Mouse (Mus musculus) right cerebral cortex, postnatal 14 days (tissue): ENCODE measurements at regions not wholly inside any gene's neighbourhood (a gene's known extent, or its start where the extent isn't known, plus 50 kb on each side); places are given as distances from the start of the nearest gene placed in this dataset.

ENCODE experiments used
- DNase-seq: peaks from one replicate; pipeline ENCODE4 v3.0.0; 2022

DNA sequence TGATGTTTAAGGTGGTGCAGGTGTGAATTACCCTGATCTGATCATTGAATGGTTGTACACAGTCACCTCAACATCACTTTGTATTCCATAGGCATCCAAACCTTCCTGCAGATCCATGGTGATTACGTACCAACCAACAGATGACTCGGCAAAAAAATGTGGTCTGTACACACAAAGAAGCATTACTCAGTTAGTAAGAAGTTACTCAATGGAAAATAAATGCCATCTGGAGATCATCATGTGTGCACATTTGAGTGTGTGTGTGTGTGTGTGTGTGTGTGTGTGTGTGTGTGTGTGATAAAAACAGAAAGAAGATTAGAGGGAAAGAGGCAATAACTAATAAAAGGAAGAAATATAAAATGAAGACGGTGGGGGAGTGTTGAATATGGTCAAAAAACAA is 1512.2 kb upstream of the Gm6569 start:
- no peak for DNase-seq

DNA sequence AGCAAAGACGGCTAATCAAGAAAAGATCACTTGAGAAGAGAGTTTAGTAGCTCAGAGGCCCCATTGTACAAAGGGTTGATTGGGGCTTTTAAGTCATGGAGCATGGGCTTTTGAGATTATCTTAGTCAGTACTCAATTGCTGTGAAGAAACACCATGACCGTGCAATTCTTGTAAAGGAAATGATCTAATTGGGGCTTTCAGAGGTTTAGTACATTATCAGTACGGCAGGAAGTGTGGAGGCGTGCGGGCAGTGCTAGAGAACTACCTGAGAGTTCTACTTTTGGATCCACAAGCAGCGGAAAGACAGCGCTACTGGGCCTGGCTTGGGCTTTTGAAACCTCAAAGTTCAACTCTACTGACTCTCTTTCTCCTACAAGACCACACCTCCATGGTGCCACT is 1511.2 kb upstream of the Gm6569 start:
- no peak for DNase-seq

DNA sequence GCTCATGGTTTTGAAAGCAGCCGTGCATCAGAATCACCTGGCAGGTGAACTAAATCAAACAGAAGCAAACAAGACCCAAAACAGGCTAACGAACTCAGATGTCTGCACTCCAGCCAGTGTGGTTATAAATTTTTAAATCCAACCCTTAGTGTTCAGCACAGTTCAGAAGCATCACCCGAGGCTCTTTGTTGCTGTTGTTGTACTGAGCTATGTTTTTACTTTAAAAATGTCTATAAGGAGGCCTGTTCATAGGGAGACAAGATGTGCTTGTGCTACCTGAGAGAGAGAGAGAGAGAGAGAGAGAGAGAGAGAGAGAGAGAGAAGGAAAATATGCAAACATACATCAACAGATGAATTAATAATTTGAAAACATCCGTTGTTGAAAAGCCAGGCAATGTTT is 1503.1 kb upstream of the Gm6569 start:
- DNase-seq: no peak

- no peak for DNase-seq
These were observed 1499.9 kb upstream of the Gm6569 start for GRCm38 (mm10) chr15:72334497-72334896.

GRCm38 (mm10) chr15:72339629-72340028 is 1494.7 kb upstream of the Gm6569 start:
- no peak for DNase-seq

DNA sequence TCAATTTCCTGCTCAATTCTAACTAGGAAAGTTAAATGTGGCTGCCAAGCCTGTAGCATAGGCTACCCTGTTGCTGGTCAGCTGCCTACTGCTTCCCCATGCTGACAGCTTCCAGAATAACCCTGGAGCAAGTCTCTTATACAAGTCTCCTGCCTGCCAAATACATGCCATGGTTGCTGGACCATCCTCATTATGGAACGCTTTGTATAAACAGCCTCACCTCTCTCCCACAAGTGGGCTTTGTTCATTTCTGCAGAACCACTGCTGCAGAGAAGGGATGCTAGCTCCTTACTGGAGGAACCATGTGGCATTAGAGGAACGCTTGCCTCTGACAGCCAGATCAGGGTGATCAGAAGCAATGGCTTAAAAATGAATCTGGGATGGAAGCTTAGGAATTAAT is 1492.4 kb upstream of the Gm6569 start:
- no peak for DNase-seq

GRCm38 (mm10) chr15:72342504-72342903 is 1491.9 kb upstream of the Gm6569 start:
- no peak for DNase-seq

GRCm38 (mm10) chr15:72343794-72344193 is 1490.6 kb upstream of the Gm6569 start:
- no peak for DNase-seq

DNA sequence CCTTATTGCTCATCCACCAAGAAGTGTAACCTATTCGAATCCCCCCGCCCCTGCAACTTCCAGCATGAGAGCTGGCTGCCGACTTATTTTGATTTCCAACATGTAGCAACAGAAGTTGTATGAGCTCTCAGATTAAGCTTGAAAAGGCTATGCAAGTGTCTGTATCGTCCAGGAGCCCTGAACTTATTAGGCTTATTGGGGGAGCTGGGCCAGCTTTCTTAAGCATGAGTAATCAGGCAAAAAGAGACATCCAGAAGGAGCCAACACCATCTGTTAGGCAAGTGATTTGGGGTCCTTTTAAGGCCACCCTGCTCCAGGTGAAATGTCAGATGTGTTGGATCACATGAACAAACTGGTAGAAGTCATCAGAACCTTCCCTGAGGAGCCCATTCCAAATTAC is 1481.0 kb upstream of the Gm6569 start:
- DNase-seq: no peak

DNA sequence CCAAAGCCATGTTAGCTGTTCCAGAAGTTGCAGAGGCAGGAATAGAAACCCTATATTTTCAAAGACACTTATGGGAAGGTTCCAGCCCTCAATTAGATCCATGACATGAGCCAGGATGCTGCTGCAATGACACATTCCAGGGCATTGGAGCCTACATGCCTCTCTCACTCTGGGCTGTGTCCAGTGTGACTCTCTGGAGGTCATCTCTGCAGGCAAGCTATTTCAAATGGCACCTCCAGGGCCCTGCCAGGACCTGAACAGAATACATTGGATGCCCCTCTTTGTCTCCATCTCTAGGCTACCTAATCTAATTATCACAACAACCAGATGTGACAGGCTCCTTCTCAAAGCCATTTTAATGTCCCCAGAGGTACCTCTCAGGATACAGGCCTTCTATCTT is 1478.7 kb upstream of the Gm6569 start:
- DNase-seq: no peak

DNA sequence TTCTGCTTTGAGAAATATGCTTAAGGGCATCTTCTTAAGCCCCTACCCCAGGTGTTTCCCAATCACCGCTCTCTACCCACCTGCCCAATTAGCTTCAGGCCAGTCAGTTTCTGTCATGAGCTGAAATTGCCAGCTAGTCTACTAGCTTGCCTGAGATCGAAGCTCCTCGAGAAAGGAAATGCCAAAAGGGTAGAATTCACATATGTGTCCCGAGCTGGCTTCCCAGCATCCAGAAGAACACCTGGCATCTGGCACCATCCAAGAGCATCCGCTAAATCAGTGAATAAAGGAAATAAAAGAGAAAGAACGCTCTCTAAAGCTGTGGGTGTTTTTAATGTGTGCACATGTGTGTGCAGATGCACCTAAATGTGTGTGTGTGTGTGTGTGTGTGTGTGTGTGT is 1474.7 kb upstream of the Gm6569 start:
- no peak for DNase-seq

DNA sequence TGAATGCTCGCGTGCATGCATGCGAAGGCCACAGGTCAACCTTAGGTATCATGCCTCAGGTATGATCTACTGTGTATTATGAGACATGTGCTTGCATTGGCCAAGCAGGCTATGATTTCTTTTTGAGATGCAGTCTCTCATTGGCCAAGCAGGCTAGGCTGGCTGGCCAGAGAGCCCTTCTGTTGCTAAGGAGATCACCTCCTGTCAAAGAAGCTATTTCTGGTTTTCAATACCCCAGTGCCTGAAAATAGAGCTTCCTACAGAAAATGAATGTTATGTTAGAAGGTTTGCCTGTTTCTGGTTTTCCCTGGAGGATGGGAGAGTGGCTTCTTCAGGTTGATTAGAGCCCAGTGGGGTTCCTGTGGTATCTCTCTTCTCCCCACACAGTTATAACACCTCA is 1474.3 kb upstream of the Gm6569 start:
- DNase-seq: peak; percentile 24

DNA sequence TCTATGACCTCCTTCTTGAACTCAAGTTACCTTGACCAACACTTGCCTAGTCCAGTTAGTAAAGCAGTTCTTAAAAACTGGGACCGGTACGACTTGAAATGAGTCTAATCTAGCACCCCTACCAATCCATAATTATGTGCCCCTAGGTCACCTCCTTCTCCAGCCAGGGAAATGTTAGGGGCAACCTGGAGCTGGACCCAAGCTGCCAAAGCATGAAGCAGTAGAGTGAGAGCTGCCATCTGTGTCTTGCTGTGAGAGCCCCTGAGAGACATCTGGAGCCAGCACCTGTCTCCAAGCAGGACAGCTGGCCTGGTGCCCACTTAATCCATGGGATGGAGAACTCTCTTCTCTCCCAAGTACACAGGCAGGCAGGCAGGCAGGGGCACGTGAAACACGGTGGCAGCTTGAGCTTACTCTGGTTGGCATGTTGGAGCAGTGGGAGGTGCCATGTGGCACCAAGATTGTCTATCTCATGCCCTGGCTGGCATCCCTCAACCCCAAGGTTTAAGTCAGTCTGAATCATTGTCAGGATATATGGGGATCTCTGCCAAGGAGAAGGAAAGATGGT is 1473.8 kb upstream of the Gm6569 start:
- DNase-seq: peak; percentile 57

DNA sequence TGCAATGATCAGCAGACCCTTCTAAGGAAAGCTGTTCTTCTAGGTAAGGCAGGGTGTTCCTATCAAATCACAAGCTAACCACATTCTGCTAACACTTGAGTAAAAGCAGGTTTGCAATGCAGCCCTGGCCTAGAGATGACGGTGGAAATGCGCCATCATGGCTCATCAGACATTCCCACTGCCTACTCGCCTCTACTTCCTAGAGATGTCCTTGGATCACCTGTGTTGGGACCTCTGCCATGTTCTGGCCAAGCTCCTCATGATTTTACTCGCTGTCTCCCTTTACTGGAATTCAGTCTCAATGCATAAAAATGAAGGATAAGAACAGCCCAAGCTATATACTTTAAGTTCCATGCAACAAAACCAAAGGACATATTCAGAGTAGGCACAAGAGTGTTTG is 1461.3 kb upstream of the Gm6569 start:
- no peak for DNase-seq

DNA sequence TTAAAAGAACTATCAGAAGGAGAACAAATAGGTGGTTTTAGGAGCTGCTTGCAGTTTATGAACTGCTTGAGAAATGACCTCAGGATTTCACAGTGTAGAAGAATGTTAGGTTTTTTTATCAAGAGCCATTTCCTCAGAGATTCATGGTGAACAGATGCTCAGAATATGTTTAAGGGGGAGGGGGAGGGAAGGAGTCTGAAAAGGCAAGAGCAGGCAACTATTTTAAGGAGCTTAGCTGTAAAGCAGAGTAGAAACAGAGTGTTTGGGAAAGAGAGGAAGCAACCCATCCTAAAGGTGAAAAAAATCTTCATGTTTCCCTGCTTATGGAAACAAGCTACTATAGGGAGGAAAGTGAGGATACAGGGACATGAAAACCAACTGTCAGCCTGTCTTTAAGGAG is 1457.2 kb upstream of the Gm6569 start:
- no peak for DNase-seq

- DNase-seq: no peak
These were observed 1455.1 kb upstream of the Gm6569 start for GRCm38 (mm10) chr15:72379291-72379690.

GRCm38 (mm10) chr15:72381164-72381563 is 1453.2 kb upstream of the Gm6569 start:
- no peak for DNase-seq

DNA sequence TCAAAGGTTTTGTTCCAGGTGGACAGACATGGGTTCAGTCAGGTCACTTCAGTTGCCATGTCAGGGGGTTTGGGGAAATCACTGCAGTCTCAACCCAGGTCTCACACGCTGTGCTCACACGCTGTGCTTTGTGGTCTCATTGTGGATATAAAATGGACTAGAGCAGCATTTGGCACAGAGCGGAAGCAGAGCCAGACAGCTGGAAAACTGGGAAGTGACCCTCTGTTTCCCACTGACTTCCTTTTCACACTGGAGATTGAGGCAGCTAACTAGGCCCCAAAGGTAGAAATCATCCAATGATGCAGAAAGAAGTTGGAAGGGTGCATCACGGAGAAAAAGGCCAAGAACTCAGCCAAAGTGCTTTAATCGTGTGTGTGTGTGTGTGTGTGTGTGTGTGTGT is 1452.6 kb upstream of the Gm6569 start:
- DNase-seq: no peak

DNA sequence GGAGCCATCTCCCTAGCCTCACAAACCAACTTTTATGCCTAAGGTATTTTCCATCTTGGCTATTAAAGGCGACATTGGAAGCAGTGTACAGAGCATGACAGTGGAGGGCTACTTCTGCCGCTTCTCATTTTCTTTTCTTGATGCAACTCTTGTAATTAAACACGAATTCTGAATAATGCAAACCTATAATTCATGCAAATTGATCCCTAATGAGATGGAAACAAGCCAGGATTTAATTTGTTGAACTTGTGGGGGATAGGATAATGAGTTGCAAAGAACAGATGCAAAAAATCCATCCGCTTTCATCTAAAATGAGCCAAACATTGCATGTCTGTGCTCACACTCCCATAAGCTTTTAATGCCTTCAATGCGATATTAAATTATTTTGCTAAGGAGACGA is 1451.8 kb upstream of the Gm6569 start:
- no peak for DNase-seq

- no peak for DNase-seq
These were observed 1451.3 kb upstream of the Gm6569 start for GRCm38 (mm10) chr15:72383062-72383461.

GRCm38 (mm10) chr15:72383470-72383869 is 1450.9 kb upstream of the Gm6569 start:
- DNase-seq: no peak

DNA sequence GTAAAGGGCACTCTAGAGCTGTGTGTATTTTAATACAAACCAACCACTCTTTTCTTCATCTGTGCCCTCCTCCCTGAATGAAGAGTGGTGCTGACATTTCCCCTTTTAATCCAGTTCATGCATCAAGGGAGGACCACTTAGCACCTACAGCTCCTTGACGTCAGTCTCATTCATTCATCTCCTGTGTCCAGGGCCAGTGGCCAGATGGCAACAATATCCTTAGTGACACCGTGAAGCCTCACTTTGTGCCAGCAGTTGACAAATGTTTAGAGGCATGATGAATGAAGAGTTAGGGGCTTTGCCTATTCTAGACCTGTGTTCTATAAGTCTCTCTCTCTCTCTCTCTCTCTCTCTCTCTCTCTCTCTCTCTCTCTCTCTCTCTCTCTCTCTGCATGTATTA is 1441.1 kb upstream of the Gm6569 start:
- DNase-seq: no peak

DNA sequence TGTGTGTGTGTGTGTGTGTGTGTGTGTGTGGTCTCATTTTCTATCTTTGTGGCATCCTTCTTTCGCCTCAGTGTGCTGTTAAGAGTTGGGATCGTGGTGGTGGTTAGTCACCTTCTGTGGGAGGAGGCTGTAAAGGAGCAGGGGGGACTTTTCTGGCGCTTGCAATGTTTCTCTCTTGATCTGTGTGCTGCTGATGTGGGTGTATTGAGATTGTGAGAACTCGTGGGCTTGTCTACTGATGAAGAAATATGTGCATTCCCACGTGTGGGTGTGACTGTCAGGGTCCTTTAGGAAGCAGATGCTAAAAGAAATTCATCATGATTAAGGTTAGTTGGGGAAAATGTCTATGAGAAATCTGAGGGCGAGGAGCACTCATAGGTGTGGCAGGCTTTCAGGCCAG is 1422.4 kb upstream of the Gm6569 start:
- DNase-seq: no peak
